Mouse (Mus musculus) mouse trophoblast stem cell (cell line): Measurements from ENCODE around the gene Szrd1.

Experiments used
- in situ Hi-C, 2 experiments: fragments of 300-500 bp; cut with MseI, MboI; formaldehyde crosslinking; loops; 2 replicates in 1 of 2; 3 replicates in 1 of 2; pipeline ENCODE4 v1.15.1; 2025

Szrd1 gene

GRCm38 (mm10) chr4:141115398-141115797 lies 24.2 kb downstream of the Szrd1 start:
- in situ Hi-C loops, result no loop called here

GRCm38 (mm10) chr4:141114521-141114981 lies 25.0 kb downstream of the Szrd1 start:
- in situ Hi-C loops, result no loop called here

- in situ Hi-C loops, result no loop called here
These were observed 25.7 kb downstream of the Szrd1 start for GRCm38 (mm10) chr4:141113831-141114230.

- in situ Hi-C loops, result no loop called here
These were observed 31.3 kb downstream of the Szrd1 start for GRCm38 (mm10) chr4:141108196-141108732.

- in situ Hi-C loops, result no loop called here
These were observed 32.9 kb downstream of the Szrd1 start for GRCm38 (mm10) chr4:141106526-141107183.

- in situ Hi-C loops, result no loop called here
These were observed 37.7 kb downstream of the Szrd1 start for GRCm38 (mm10) chr4:141101855-141102254.

GRCm38 (mm10) chr4:141101291-141101690 lies 38.3 kb downstream of the Szrd1 start:
- in situ Hi-C loops, result no loop called here

- in situ Hi-C loops, result no loop called here
These were observed 39.6 kb downstream of the Szrd1 start for GRCm38 (mm10) chr4:141099956-141100355.

GRCm38 (mm10) chr4:141098935-141099334 lies 40.6 kb downstream of the Szrd1 start:
- in situ Hi-C loops, result no loop called here

GRCm38 (mm10) chr4:141096710-141097109 lies 42.9 kb downstream of the Szrd1 start:
- in situ Hi-C loops, result no loop called here

- in situ Hi-C loops, result no loop called here
These were observed 44.6 kb downstream of the Szrd1 start for GRCm38 (mm10) chr4:141095016-141095415.

- in situ Hi-C loops, result no loop called here
These were observed 50.9 kb downstream of the Szrd1 start for GRCm38 (mm10) chr4:141088714-141089113.

GRCm38 (mm10) chr4:141088033-141088432 lies 51.5 kb downstream of the Szrd1 start, which contains the start of gene Spata21:
Gene Spata21, plus strand, starts transcription at chr4:141088333.
- in situ Hi-C loops, result no loop called here

- in situ Hi-C loops, result no loop called here
These were observed 52.7 kb downstream of the Szrd1 start for GRCm38 (mm10) chr4:141086862-141087261.

- in situ Hi-C loops, result no loop called here
These were observed 61.0 kb downstream of the Szrd1 start for GRCm38 (mm10) chr4:141078510-141079137.

GRCm38 (mm10) chr4:141077681-141078509 lies 61.7 kb downstream of the Szrd1 start, which contains the start of gene Necap2:
Gene Necap2, minus strand, starts transcription at chr4:141078357.
- in situ Hi-C loops, result no loop called here

GRCm38 (mm10) chr4:141076761-141077506 lies 62.6 kb downstream of the Szrd1 start:
- in situ Hi-C loops, result no loop called here

- in situ Hi-C loops, result no loop called here
These were observed 65.5 kb downstream of the Szrd1 start for GRCm38 (mm10) chr4:141074109-141074508.

GRCm38 (mm10) chr4:141073661-141074060 lies 65.9 kb downstream of the Szrd1 start:
- in situ Hi-C loops, result no loop called here

GRCm38 (mm10) chr4:141072502-141072901 lies 67.1 kb downstream of the Szrd1 start:
- in situ Hi-C loops, result no loop called here

- in situ Hi-C loops, result no loop called here
These were observed 69.8 kb downstream of the Szrd1 start for GRCm38 (mm10) chr4:141069731-141070130.
